Mouse (Mus musculus): ENCODE measurements around the gene Plin3.

GRCm38 (mm10) chr17:56290388-56291170, 2.1 kb downstream of the Plin3 start:
- TF ChIP-seq ZC3H11A (IDR thresholded peaks at IDR 0.05; ENCODE audit: borderline replicate concordance, low read depth, low read length), result no peak
- no peak for TF ChIP-seq ZNF384 (IDR thresholded peaks at IDR 0.05; ENCODE audit: low read depth, low read length)
